Mouse (Mus musculus): Measurements from ENCODE around the gene Hdac9.

Hdac9 gene

GRCm38 (mm10) chr12:34334455-34335084 lies 582.3 kb downstream of the Hdac9 start:
- DNase-seq: no peak

- DNase-seq: no peak
Measured at GRCm38 (mm10) chr12:34332884-34333283, 584.0 kb downstream of the Hdac9 start.

GRCm38 (mm10) chr12:34327111-34327510 lies 589.8 kb downstream of the Hdac9 start:
- DNase-seq: no peak

GRCm38 (mm10) chr12:34312113-34312719 lies 604.7 kb downstream of the Hdac9 start:
- no peak for DNase-seq

GRCm38 (mm10) chr12:34305453-34305852 lies 611.4 kb downstream of the Hdac9 start:
- DNase-seq: no peak

- DNase-seq: no peak
Measured at GRCm38 (mm10) chr12:34292346-34292745, 624.5 kb downstream of the Hdac9 start.

- DNase-seq: no peak
Measured at GRCm38 (mm10) chr12:34287218-34287617, 629.7 kb downstream of the Hdac9 start.

GRCm38 (mm10) chr12:34284888-34285287 lies 632.0 kb downstream of the Hdac9 start:
- DNase-seq: no peak

- no peak for DNase-seq
Measured at GRCm38 (mm10) chr12:34284396-34284795, 632.5 kb downstream of the Hdac9 start.

GRCm38 (mm10) chr12:34278822-34279221 lies 638.1 kb downstream of the Hdac9 start:
- DNase-seq: no peak

GRCm38 (mm10) chr12:34273816-34274215 lies 643.1 kb downstream of the Hdac9 start:
- no peak for DNase-seq

GRCm38 (mm10) chr12:34270096-34270495 lies 646.8 kb downstream of the Hdac9 start:
- no peak for DNase-seq

GRCm38 (mm10) chr12:34269472-34270040 lies 647.3 kb downstream of the Hdac9 start:
- DNase-seq: no peak

- DNase-seq: no peak
Measured at GRCm38 (mm10) chr12:34259651-34260050, 657.2 kb downstream of the Hdac9 start.

GRCm38 (mm10) chr12:34249160-34249559 lies 667.7 kb downstream of the Hdac9 start:
- no peak for DNase-seq

GRCm38 (mm10) chr12:34248193-34249121 lies 668.4 kb downstream of the Hdac9 start:
- DNase-seq: no peak

GRCm38 (mm10) chr12:34238796-34239195 lies 678.1 kb downstream of the Hdac9 start:
- DNase-seq: no peak

- DNase-seq: no peak
Measured at GRCm38 (mm10) chr12:34231621-34232150, 685.2 kb downstream of the Hdac9 start.

- no peak for DNase-seq
Measured at GRCm38 (mm10) chr12:34224505-34224904, 692.4 kb downstream of the Hdac9 start.

- no peak for DNase-seq
Measured at GRCm38 (mm10) chr12:34221014-34221413, 695.9 kb downstream of the Hdac9 start.

- DNase-seq: no peak
Measured at GRCm38 (mm10) chr12:34220051-34220926, 696.6 kb downstream of the Hdac9 start.

- DNase-seq: no peak
Measured at GRCm38 (mm10) chr12:34218561-34218960, 698.3 kb downstream of the Hdac9 start.
